Mouse (Mus musculus) layer of hippocampus, adult 11-12 months (tissue): ENCODE data around the gene Nlrp6.

Experiments
- DNase-seq: peaks from one replicate; pipeline ENCODE4 v3.0.0; 2022; ENCODE audit warnings: low spot score

The Nlrp6 gene

DNA sequence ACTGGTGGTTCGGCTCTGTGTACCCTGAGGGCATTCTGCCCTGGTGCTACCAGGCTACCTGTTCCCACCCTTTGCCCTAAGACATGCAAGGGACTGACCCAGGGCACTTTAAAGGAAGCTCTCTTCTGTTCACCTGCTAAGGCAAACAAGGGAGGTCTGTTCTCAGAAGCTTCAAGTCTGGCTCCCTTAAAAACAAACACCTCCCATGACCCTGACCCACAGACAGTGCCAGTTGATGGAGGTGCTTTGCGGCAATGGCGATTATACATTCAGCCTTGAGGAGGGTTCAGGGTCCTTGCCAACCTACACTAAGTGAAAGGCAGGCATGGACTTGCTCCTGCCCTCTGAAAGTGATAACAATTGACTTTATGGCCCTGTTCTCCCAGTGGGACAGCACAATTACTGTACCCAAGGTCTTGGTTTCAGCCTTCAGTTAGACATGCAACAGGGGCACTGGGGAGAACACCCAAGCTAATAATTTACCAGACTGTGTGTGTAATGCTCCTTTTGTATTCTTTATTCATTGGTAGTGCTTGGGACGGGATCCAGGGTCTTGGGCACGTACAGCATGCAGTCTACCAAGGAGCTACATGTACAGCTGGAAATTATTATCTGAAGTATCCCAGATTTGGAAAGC is 7.7 kb upstream of the Nlrp6 start:
- DNase-seq, result no peak

DNA sequence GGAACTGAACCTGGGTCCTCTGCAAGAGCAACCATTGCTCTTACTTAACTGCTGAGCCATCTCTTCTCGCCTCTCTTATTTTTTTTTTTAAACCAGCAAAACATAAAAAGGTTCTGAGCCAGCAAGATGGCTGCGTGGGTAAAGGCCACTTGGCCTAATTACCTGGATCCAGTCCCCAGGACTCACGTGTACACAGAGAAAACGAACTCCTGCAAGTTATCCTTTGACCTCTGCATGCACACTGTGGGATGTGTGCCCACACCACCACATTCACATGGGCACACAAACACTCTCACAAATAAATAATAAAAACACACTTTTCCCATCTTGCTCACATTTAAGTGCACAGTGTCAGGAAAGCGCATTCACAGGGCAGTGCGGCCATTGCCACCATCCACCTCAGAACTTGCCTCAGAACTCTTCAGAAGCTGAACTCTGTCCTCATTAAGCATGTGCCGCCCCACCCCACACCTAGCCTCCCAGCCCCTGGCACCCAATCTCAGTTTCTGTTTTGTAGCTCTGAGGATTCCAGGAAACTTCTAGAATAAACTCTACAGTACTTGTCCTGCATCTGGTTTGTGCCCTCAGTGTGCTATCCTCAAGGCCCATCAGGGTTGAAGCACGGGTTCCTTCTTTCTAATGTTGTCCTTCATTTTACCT is 6.5 kb upstream of the Nlrp6 start:
- no peak for DNase-seq

DNA sequence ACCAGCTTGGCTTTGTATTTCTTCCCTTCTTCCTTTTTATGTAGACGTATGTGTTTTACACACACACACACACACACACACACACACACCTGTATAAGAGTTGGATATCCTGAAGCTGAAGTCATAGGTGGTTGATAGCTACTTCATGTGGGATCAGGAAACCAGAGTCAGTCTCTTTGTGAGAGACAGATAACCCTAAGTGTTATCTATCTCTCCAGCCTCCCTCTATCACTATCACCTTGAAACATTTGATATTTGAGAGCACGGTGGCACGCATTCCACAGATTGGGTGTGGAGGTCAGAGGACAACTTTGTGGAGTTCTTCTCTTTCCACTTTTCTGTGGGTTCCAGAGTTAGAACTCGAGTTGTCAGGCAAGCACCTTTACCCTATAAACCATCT is 791 bp upstream of the Nlrp6 start:
- DNase-seq, result no peak

DNA sequence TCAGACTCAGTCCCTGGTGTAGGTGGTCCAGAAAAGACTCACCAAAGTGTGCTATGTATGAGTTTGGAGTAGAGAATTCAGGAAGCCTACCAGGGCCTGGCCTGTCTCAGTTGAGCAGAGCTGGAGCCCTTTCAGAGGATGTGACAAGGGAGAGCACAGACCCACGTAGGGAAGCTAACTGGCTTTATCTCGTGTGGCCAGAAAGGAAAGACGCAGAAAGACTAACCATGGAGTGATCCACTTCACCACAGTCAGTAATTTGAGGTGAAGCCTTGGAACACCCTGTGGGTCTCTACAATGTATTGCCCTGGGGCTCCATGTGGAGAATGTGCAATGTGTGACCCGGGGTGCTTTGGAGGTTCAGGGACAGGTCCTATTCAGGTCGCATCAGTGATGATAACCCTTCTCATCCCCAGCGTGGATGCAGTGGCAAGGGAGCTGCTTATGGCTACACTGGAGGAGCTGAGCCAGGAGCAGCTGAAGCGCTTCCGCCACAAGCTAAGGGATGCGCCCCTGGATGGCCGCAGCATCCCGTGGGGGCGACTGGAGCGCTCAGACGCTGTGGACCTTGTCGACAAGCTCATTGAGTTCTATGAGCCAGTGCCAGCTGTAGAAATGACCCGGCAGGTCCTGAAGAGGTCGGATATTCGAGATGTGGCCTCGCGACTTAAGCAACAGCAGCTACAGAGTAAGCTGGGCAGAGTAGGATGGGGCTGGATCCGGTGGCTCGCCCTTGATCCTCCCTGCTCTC is 698 bp downstream of the Nlrp6 start:
- no peak for DNase-seq

DNA sequence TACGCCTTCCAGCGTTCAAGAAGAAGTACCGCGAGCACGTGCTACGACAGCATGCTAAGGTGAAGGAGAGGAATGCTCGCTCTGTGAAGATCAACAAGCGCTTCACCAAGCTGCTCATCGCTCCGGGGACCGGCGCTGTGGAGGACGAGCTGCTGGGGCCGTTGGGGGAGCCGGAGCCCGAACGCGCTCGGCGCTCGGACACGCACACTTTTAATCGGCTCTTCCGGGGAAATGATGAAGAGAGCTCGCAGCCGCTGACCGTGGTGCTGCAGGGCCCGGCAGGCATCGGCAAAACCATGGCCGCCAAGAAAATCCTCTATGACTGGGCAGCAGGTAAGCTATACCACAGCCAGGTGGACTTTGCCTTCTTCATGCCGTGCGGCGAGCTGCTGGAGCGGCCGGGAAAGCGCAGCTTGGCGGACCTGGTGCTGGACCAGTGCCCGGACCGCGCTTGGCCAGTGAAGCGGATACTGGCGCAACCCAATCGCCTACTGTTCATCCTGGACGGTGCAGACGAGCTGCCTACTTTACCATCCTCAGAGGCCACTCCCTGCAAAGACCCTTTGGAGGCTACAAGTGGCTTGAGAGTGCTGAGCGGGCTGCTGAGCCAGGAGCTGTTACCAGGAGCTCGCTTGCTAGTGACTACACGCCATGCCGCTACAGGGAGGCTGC is 1.8 kb downstream of the Nlrp6 start:
- DNase-seq, result no peak

DNA sequence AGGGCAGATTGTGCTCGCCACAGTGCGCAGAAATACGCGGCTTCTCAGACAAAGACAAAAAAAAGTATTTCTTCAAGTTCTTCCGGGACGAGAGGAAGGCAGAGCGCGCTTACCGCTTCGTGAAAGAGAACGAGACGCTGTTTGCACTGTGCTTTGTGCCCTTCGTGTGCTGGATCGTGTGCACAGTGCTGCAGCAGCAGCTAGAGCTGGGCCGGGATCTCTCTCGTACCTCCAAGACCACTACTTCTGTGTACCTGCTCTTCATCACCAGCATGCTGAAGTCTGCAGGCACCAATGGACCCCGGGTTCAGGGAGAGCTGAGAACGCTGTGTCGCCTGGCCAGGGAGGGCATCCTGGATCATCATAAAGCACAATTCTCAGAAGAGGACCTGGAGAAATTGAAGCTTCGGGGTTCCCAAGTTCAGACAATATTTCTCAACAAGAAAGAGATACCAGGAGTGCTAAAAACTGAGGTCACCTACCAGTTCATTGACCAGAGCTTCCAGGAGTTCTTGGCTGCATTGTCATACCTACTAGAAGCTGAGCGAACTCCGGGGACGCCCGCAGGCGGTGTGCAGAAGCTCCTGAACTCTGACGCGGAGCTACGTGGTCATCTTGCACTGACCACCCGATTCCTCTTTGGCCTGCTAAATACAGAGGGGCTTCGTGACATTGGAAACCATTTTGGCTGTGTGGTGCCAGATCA is 2.5 kb downstream of the Nlrp6 start:
- DNase-seq, result no peak

DNA sequence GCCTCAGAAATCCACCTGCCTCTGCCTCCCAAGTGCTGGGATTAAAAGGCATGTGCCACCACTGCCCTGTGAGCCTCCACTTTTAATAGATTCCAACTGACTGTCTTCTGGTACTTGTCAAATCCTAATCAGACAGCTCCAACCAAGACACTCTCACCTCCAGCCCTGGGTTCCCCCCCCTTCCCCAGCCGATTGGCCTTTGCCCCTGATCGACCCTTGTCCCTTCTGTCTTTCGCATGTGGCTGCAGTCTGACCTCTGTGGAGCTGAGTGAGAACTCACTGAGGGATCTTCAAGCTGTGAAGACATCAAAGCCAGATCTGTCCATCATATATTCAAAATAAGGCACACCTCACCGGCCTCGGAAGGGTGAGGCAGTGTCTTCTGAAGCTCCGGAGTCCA is 6.5 kb downstream of the Nlrp6 start:
- DNase-seq, result no peak

DNA sequence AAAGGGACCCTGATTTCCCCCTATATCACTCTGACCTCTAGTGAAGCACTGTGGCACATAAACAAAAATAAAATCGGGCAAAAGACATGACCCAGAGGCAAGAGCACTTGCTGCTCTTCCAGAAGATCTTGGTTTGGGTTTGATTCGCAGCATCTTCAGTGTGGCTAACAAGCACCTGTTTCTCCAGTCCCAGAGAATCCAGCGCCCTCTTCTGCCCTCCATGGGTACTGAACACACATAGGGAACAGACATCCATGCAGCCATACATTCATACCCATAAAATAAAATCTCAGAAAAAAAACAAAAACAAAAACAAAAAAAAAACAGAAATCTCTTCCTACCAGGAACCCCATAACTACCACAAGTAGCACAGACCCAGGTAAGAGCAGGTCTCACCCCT is 17.7 kb downstream of the Nlrp6 start:
- no peak for DNase-seq

DNA sequence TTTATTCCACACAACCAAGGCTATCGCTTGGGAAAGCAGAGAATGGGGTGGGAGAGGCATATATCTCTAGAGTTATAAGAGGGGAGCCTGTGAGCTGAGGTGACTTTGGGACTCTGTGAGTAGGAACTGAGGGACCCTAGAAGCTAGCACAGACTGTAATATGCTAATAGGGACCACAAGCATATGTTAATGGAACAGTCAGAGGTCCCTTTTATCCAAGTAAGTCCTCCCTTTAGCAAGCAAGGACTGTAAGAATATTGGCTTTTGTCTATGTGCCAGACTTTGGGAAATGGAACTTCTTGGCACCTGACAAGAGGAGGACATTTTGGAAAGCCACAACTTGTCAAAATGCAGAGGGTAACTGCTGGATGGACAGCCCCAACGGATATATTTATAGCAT is 18.2 kb downstream of the Nlrp6 start:
- no peak for DNase-seq

DNA sequence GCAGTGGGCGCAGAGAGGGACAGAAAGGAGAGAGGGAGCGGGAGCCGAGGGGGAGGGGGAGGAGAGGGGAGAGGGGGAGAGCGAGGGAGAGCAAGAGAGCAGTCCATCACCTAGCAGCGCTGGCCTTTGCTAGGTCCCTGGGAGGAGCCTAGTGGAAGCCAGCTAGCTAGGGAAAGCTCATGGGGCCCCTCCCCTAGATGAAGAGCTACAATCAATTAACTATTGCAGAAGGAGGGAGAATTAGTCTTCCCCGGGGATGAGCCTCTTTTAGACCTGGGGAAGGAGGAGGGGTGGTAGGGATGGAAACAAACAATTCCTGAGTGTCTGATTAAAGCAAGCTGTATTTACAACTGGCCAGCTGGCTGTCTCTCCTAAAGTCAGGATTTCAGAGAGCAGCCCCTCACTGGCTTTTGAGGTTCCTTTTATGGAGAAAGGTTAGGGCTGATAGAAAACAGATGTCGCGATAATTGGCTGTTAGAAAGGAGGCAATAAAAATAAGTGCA is 19.0 kb downstream of the Nlrp6 start:
- no peak for DNase-seq

DNA sequence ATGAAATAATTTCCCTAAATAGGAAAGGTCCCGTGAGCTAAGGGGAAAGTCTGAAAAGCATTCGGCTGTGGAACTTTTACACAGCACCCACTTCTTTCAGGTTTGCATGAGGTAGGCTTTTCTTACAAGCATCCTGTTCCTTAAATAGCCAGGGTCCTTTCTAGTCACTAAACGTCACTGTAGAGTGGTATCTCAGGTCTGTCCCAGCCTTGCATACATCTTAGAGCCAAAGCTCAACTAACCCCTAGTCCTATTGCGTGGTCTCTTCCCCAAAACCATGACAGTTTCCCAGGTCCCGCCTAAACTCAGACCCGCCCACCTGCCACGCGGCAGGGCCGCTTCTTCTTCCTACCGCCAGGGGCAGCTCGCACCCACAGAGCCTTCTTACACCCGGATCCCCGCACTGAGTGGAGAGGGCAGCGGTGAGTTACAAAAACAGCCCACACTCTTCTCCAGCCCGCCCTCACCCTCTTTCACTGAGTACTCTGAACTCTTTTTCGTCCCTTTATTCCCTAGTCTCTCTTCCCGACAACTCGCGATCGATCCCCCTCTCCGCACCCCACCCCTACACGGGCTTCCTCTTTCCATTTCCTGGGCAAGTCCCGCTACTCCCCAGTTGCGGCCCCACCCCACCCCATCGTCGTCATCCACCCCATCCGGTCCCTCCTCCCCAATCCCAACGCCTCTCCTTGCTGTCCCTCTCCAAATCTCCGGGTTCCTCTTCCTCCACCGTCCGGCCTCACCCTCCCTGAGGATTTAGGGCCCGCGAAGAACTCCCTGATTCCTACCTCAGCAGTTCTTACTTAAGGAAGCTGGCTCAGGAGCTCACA is 20.7 kb downstream of the Nlrp6 start, which contains the start of gene Pgghg:
TSS of gene Pgghg (plus strand) at position 170 of the 830 bp plus-strand sequence.
- DNase-seq, result peak; percentile 62

DNA sequence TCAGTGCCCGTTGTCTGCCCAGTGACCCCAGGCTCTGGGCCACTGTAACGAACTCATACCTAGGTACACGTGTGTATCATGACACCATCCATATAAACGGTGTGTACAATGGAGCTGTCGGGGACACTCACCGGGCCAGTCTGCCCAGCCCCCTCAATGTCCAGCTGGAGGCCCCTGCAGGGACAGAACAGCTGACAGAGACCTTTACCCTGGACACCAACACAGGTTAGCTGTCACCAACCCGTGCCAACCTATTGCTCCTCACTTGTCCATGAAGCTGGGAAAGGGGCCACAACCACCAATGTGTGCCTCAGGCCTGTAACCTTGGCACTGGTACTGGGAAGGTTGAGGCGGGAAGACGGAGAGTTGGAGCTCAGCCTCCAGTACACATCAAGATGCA is 21.6 kb downstream of the Nlrp6 start:
- no peak for DNase-seq

DNA sequence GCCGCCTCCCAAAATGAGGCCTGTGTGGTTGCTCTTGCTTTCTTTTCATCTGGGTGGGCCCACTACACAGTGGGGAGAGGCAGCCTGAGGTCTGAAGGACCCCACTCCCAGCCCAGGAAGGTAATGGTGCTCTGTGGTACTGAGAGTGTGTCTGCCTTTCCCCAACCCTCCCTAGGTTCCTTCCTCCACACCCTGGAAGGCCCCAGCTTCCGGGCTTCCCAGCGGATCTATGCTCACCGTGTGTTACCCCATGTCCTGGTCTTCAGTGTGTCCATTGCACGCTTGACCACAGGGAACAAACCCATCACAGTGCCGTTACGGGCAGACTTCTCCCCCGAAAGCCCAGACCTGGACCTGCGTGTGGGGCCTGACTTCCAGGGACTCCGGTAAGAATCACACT is 22.1 kb downstream of the Nlrp6 start:
- DNase-seq, result no peak

DNA sequence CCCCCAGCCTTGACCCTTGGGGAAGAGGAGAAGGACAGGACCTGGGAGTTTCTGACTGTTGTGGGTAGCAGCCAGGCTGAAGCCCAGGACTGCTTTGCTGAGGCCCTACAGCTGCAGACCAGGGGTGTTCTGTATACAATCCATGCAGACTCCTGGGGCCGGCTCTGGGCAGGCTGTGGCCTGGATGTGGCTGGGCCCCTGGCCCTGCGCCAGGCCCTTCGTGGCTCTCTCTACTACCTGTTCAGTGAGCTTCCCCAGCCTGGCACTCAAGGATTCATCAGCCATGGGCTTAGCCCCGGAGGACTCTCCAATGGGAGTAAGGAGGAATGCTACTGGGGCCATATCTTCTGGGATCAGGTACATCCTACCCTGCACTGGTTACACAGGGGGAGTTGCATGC is 22.7 kb downstream of the Nlrp6 start:
- DNase-seq, result no peak

DNA sequence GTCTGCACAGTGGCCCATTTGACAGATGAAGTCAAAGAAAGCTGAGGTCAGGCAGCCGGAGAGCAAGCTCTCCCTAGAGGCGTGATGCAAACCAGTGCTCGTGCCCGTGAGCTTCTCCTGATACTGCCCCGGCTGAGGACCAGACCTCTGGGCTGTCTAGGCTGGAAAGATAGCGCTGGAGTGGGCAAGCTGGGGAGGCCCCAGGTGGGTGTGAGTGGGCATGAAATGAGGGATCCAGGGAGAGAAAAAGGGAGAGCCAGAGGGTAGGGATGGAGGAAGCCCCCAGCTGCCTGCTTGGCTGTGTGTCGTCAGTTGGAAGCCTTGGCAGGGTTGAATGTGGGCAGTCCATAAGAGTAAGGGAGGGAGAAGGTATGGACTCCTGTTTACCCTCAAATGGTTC is 23.5 kb downstream of the Nlrp6 start:
- DNase-seq, result no peak

DNA sequence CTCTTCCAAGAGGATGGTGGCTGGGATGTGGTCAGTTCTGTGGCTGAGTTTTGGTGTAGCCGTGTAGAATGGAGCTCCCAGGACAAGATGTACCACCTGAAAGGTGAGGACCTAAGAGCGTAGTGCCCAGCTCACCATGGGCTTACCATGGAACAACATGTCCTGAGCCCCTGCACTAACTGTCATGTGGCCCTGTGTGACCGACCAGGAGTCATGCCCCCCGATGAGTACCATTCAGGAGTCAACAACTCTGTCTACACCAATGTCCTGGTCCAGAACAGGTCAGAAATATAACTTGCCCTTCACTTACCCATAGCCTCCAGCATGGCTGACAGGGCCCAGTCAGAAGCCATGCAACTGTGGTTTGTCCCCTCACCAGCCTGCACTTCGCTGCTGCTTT is 24.5 kb downstream of the Nlrp6 start:
- DNase-seq, result no peak

DNA sequence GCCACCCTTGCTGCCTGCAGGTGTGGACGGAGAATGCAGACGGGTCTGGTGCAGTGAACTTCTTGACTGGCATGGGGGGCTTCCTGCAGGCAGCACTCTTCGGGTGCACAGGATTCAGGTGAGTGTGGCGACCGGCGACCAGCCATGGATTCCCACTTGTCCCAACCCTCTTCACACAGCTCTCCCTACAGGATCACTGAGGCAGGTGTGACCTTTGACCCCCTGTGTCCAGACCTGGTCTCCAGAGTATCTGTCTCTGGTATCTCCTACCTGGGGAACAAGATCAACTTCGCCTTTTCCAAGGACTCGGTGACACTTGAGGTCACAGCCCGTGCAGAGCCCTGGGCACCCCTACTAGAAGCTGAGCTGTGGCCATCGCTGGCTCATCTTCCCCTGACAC is 25.6 kb downstream of the Nlrp6 start:
- DNase-seq, result no peak

DNA sequence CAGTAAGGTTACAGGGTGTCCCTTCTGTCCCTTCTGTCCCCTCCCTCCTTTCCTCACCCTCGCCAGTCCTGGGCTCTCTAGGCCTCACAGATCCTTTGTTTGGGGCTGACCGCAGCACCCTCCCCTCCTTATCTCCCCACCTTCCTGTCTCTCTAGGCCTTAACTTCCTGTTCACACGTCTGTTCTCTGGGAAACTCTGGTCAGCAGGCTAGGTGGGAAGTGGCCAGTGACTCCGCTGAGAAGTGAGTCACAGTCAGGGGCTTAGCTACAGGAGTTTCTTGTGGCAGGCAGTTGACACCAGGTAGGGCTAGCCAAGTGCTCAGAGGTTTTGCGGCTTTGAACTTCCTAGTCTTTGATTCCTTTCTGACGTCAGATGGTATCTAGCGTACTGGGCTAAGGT is 26.3 kb downstream of the Nlrp6 start:
- no peak for DNase-seq

DNA sequence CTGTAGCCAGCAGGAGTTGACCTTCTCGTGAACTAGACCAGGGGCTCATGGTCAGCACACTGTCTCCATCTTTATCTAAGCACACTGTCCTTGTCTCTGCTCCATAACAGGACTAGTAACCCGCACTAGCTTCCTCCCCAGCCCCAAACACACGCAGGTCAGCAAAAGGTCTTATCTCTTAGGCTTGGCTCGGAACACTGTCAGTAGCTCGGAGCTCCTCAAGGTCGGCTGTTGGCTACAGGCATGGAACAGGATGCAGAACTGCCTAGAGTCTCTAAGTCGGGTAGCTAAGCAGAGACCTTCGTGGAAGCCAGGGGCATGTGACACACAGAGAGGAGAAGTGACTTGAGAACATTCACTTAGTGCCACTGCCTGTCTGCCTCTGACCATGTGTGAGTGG is 27.5 kb downstream of the Nlrp6 start:
- DNase-seq, result no peak

DNA sequence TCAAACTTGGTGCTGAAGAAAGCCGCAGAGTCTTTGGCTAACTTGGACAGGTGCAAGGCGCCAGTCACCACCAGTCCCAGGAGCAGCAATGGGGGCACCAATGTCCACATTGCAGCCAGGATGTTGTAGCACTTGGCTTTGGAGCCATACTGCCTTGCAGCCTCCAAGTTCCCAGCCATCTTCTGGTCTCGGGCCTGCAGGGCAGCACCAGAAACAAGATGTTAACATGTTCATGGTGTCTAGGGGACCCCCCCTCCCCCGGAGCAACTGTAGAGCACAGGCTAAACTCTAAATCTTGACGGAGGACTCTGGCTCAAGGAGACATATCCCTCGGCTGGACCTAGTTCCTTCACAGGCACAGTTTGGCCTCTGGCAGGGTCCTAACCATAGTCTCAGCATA is 28.6 kb downstream of the Nlrp6 start:
- DNase-seq, result no peak
